Mouse (Mus musculus): ENCODE data around the gene Vac14.

Gene Vac14

DNA sequence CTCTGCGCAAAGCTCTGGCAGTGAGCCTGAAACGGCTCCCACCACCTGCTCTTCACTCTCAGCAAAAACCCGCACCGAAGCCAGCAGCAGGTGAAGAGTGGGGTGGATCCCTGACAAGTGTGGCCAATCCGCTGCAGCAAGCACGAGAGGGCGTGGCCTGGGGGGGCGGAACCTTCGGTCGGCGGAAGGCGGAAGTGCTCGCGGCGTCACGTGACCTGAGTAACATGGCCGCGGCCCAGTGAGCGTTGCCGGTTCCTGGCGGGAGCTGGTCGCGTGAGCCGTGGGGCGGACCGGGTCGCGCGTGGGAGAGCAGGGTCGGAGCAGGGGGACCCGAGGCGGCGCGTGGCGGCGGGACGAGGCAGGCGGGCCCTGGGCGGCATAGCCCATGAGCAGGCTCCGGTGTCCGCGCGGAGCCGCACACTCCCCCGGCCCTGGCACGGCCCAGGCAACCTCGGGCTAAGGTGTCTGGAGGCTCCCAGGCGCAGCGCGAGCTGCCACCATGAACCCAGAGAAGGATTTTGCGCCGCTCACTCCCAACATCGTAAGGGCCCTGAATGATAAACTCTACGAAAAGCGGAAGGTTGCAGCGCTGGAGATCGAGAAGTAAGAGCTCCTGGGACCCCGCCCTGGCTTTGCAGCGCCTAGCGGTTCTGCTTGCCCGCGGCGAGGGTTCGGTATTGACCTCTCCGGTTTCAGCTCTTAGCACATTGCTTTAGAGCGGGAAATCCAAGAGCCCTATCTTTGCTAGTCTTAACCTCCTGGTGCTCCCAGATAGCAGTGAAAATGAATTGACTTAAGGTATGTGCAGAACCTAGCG is at the start of gene Vac14:
Vac14 (plus strand) TSS at position 195 of the 817 bp plus-strand sequence.
- peak; percentile 95 for DNase-seq (ENCODE audit: low spot score)

DNA sequence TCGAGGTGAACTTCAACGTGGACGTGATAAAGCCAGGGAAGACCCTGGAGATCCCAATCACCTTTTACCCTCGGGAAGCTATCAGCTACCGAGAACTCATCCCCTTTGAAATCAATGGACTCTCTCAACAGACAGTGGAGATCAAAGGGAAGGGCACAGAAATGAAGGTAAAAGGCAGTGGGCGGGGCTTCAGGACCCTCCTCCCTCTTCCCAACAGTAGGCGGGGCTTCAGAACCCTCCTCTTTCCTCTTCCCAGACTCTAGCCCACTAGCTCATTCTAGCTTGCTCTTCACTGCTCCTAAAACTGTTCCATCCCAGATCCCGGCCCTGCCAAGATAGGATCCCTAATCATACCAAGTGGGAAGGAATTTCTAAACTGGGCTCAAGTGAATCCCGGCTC is 25.7 kb upstream of the Vac14 start:
- no peak for DNase-seq (ENCODE audit: low spot score)

DNA sequence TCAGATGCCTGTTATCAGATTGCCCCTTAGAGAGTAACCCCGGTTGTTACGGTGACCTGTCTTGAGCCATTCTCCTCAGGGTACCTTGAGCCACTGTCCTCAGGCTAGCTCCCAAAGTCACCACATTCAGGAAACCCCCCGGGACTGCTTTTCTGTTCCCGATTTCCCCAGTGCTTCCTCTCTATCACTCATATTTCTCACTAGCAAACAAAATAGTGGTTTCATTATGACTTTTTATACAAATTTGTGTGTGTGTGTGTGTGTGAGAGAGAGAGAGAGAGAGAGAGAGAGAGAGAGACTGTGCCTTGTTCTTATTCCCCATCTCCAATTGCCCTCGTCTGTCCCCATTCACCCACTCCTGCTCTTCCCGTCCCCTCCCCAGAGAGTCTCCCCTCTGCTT is 24.2 kb upstream of the Vac14 start:
- no peak for DNase-seq (ENCODE audit: low spot score)

DNA sequence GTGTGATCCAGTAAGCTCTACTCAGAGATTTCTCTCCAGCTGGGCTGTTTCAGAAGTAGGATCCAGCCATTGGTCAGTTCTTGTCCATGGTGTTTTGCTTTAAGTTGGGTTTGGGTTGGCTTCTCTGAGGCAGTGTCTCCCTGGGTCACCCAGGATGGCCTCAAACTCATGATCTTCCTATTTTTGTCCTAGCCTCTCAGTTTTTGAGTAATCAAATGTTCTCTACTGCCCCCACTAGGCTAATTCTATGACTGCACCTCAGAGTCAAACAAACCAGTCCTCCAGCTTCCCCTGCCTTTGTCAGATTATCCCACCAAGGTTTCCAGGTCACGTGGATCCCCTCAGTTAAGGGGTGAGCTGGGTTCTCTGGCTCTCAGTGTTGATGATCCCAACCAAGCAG is 13.8 kb upstream of the Vac14 start:
- no peak for DNase-seq (ENCODE audit: low spot score)

DNA sequence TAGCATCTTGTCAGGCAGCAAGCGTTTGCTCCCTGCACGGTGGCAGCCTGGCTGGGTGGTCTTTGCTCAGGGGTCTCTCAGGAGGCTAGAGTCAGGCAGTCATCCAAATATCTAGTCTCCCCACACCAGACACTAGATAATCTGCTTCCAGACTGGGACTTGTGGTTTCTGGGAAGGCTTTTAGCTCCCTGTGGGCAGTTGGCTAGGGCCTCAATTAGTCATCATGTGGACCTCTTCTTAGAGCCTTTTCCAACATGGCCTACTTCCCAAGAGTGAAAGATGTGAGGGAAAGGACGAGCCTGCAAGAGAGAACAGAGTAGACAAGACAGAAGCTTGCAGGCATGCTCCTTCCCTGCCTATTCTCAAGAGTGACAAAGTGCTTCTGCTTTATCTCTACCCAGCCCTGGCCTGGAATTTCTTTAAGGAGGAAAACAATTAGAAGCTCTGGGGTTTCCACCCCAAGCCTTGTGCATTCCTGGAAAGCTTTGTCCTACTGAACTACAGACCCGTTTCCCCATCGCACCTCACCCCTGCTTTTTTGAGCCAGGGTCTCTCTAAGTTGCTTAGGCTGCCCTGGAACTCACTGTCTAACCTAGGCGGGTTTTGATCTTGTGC is 12.9 kb upstream of the Vac14 start:
- DNase-seq (ENCODE audit: low spot score), result no peak

DNA sequence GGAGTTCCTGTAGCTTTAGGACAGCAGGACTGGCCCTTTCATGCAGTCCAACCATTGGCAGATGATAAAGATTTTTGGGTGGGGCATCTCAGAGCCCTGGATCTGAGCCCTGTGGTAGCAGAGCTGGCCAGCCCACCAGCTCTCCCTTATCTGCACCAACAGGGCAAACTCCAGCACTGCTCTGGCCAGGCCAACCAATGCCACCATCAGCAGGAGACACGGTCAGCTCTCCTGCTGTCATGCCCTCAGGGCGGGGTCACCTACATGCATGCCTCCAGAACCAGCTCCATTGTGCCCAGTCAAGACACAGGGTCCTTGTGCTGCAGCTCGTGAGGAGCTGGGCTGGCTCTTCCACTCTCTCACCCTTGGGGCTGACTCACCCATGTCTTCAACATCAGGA is 2.7 kb upstream of the Vac14 start:
- no peak for DNase-seq (ENCODE audit: low spot score)

DNA sequence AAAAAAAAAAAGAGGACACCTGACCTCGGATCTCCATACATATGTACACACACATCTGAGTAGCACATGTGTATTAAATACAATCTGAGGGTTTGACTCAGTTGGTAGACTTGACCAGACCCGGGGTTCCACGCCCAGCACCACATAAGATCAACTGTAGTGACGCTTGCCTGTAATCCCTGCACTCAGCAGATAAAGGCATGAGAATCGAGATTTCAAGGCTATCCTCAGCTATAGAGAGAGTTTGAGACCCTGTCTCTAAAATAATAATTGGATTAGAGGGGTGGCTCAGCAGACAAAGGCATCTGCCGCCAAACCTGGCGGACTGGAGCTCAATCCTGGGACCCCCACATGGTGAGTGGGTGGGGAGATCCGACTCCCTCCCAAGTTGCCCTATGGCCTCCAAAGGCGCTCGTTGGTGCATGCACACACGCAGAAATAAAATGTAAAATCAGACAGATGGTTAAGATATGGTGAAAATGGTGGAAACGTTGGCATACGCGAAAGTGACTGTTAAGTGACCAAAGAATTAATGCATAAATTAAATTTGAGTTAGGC is 505 bp upstream of the Vac14 start:
- no peak for DNase-seq (ENCODE audit: low spot score)

DNA sequence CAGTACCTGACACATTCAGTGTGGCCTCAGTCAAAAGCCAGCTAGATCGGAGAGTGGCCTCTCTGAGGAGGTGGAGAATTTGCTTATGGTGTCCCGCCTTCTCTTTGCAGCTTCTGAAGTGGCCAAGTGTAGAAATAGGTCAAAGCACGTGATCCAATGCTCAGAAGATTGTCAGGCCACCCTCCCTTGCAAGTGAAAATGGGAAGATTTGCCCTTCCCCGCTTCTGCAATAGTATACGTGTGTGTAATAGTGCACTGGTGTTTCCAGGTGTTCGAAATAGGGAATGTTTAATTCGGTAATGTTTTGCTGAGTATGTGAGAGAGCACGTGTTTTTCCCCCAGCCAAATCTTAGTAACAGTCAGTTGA is 806 bp downstream of the Vac14 start:
- DNase-seq (ENCODE audit: low spot score), result peak; percentile 25

DNA sequence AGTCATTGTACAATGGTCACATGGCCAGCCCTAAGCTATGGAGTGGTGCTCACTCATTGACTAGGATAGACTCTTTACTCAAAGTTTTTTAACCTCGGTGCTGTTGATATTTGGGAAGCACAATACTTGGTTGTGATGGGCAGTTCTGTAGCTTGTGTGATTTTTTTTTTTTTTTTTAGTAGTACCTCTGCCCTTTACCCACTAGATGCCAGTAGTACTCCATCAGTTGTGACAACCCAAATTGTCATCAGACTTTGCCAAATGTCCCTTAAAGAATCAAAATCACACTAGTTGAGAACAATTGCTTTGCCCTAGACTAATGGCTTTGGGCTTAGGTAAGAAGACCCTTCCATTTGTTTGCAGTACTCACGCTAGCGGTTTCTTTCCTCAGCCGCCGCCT is 1.5 kb downstream of the Vac14 start:
- no peak for DNase-seq (ENCODE audit: low spot score)

DNA sequence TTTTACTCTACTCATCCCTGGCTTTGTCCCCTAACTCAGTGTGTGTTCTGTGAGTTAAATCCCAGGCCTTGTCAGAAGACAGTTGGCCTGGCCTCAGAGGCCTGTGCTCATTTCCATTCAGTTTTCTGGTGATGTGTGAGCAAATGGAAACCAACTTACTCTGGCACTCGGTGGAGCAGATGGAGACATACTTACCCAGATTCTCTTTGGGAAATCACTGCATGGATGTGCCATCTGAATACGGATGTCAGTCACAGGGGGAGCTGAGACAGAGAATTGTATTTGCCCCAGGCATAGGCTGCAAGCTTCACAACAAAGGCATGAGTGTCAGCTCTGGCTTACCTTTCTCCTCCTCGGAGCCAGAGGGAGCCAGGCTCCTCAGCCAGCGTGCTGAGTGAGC is 8.0 kb downstream of the Vac14 start:
- no peak for DNase-seq (ENCODE audit: low spot score)

DNA sequence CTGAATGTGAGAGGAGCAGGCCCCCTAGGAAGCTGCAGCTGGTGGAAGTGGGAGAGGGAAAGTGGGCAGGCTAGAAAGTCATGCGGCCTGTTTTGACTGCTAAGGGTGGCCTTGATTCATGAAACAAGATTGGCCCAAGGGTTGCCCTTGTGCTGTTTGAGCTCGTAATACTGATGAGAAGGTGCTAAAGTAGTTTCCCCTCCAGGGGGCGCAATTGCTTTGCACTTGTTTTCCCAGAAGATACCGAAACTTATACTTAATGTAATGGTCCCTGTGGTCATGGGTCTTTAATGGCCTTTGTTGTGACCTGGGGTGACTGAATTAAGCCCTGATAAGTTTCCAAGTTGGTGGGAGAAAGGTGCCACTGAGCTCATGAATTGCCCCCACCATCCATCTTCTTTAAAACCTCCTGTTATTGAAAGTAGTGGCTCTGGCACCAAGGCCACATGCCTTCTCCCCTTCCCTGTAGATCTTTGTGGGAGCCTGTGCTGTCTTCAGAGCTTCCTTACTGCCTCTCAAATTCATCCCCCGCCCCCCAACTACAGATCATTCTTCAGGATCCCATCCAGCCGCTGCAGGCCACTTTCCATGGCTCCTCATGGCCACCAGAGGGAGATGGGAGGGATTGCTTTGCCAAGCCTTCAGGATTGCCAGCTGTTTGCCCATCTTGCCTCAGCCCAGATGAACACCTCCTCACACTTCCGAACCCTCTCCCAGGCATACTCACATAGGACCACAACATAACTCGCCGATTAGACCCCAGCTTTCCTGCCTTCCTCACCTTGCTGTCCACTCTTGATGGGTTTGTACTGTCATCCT is 11.1 kb downstream of the Vac14 start:
- DNase-seq (ENCODE audit: low spot score), result peak; percentile 20

DNA sequence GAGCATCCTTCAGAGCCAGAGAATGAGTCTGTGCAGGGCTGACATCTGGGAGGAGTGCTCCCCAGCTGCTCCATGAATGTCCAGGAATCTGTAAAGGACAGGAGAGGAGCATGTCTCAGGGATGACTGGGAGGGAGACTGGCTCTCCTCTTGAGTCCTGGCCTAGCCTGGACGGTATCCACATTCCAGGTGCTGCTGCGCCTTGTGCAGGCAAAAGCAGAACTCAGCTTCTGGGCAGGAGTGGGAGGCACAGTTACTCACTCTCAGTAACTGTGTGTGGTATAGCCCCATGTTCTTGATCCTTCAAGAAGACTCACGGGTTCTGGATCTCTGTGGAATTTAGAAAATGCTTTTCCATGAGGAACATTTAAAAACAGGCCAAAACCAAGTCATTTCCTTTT is 11.7 kb downstream of the Vac14 start:
- DNase-seq (ENCODE audit: low spot score), result no peak

DNA sequence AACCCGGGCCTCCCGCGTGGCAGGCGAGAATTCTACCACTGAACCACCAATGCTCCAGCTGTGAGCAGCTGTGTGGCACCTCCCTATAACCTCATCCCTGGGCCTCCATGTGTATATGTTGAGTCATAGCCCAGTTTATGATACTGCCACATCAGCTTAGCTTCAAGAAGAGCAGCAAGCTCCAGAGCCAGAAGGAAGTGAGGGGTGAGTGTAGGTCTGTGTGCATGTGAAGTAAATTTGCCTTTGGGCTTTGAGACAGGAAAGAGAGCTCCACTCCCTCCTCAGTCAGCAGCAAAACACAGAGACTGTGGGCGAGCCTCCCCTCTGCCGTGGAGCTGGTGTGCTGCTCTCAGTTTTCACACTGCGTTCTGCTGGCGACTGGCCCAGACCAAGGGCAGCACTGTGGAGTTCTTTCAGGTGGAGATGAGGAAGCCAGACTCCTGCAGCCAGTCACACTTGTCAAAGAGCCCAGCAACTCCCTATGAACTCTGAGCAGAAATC is 12.2 kb downstream of the Vac14 start:
- DNase-seq (ENCODE audit: low spot score), result no peak

DNA sequence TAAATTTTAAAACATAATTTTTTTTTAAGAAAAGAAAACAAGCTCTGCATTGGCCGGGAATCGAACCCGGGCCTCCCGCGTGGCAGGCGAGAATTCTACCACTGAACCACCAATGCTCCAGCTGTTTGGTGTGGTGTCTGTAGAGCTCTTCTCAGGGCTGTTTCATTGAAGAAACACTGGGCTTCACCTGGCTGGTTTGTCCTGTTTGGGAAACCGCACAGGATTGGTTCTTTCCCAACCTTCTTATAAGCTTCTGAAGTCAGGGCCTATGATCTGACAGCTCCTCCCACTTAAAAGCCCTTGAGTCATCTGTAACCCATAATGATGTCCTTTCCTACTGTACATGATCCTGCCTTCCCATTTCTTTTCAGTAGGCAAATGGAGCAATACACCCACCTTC is 12.8 kb downstream of the Vac14 start:
- no peak for DNase-seq (ENCODE audit: low spot score)

DNA sequence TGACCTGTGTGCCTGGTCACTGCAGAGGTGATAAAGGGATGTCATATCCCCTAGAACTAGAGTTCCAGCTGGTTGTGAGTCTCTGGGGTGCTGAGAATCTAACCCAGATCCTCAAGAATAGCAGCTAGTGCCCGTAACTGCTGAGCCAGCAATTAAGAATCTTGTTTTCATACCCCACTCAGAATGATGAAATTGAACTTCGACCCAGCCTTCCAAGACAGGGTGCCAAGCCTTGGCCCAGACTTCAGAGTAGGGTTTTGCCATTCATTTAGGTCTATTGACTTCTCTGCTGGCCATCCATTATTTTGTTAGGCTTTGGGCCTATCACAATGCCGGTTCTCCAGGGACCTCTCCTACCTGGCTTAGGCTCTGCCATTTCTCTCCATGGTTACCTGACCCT is 15.4 kb downstream of the Vac14 start:
- no peak for DNase-seq (ENCODE audit: low spot score)

DNA sequence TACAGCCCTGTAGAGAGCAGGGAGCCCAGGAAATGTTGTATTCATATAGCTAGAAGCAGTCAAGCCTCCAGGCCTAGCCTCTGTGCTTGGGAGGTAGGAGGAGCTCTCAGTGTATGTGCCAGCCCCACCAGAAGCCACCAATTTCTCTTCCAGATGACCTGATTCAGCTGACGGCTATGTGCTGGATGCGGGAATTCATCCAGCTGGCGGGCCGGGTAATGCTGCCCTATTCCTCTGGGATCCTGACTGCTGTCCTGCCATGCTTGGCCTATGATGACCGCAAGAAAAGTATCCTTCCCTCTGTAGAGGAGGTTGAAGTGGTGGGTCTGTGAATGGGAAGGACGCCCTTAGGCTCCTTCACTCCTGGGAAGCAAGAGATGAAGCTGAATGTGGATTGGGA is 17.8 kb downstream of the Vac14 start:
- DNase-seq (ENCODE audit: low spot score), result no peak

DNA sequence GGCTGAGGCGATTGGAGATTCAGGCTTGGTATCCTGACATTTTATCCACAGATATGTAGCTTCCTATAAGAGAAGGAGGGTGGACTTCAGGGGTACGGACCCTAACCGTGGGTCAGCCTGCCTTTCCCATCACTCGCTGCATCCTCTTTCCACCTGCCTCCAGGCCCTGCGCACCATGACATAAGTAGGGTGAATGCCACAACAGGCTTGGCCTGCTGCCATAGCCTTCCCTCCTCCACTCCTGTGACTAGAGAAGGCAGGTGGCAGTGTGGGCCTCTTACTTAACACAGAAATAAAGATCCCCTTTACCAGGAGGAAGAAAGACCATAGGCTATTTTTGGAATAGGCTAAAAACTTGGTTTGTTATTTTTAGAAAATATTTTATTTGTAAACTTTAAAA is 23.9 kb downstream of the Vac14 start:
- no peak for DNase-seq (ENCODE audit: low spot score)

DNA sequence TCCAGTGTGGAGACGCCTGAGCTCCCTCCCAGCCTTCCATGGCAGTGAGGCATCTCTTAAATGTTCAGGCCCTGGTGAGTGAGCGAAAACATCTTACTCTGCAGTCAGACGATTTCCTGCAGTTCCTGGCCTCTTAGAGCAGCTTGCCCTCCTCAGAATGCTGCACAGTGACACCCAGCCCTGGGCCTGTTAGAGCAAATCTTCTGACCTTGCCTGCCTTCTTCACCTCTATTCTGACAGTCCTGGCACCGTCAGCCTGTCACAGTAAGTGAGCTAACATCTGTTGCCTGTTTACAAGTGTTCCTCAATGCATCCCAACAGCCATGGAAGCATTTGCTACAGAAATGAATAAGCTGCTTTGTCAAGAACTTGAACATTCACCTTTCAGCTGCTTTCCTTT is 24.8 kb downstream of the Vac14 start:
- DNase-seq (ENCODE audit: low spot score), result no peak

DNA sequence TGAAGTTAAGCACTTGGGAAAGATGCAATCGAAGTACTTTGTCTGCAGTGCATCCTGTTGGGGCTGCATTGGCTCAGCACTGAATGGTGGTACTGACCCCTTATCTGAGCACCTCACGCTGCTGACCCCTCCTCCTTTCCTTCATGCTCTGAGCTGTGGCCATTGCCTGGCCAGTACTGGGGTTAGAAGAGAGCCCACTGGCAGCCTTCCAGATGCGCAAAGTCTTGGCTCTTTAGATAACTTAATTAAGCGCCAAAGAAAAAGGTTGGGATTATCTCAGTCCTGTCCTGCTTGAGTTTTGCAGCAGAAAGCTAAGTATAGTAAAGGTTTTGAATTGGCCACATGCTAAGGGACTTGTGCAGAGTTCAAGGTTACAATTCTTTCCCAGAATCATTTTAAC is 26.0 kb downstream of the Vac14 start:
- no peak for DNase-seq (ENCODE audit: low spot score)

DNA sequence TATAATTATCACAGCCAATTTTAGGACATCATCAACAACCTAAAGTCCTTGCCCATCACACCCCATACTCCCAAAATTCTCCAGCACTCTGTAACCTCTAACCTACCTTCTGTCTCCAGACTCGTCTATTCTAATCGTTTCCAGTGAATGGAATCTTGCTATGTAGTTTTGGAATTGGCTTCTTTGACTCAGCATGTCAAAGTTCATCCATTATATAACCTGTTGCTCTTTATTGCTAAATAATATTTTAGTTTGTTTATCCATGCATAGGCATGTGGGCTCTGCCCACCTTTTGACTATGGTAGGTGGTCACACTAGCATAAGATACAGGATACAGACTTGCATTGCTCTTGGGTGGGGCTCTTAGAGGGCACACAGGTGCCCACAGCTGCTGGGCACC is 26.5 kb downstream of the Vac14 start:
- DNase-seq (ENCODE audit: low spot score), result no peak

DNA sequence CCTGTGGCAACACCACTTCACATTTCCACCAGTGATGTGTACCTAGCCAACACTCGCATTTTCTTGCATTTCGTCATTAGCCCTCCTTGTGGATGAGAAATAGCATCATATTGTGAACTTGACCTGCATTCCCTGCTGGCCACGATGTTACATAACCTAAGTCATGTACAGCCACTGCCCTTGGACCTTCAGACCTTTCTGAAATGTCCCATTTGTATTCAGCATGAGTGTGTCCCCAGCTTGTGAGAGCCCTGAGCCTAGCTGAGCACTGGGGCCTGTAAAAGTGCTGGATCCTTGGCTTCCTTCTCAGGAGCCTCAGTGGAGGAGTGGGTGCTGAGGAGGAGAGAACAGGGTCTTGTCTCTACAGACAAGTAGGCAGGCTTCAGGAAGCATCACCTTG is 27.0 kb downstream of the Vac14 start:
- DNase-seq (ENCODE audit: low spot score), result no peak

DNA sequence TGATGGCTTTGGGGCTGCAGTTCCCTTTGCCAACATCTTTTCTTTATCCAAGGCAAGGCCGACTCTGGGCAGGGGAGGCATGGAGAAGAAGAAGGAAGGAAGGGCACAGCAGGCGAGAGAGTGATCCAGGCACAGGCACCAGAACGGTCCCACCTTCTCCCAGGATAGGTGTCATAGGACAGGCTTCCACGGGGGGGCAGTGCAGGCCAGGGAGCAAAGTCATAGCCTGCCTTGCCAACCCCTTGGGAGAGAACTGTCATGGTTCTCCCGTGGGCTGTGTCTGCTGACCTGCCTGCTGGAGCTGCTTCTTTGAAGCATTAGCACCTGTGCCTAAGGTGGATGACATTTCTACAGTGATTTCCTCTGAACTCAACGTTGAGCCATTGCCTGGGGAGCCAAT is 27.7 kb downstream of the Vac14 start:
- peak; percentile 16 for DNase-seq (ENCODE audit: low spot score)

DNA sequence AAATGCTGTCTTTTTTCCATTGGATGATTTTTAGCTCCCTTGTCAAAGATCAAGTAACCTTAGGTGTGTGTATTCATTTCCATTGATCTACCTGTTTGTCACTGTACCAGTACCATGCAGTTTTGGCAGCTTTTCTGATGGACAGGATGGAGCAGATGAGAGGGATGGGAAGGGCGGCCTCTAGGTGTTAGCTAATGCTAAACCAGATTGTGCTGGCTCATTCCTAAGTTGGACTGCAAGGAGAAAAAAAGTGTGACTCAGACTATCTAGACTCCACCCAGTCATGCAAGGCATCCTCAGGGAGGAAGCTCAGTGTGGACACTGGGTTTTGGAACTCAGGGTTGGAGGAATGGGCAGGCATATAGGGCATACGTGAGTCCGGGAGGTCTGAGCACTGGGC is 30.2 kb downstream of the Vac14 start:
- DNase-seq (ENCODE audit: low spot score), result no peak

All from yolk sac, embryonic 10.5 days (tissue).